Mouse (Mus musculus) frontal cortex, postnatal 36 days (tissue): ENCODE data around the gene Trim46.

ENCODE experiments used
- DNase-seq, 2 experiments: peaks; one replicate each; pipeline ENCODE4 v3.0.0; 2022; ENCODE audit warnings: low spot score in 2 of 2

The Trim46 gene

DNA sequence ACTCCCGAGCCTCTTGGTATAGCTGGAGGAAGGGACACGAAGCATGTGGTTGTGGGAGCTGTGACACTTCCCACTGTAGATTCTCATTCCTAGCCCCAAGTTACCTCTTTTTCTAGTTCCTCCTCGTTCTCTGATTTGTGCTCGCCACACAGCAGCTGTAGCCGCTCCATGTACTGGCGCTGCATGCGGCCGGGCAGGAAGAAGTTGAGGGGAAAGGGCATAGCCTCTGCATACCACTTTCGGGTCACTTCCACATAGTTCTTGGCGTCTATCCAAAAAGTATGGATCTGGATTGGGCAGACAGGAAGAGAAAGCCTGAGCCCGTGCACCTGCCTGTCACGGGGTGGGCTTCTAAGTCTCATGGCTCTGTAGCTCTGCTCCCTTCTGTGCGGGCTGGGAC lies 35.9 kb downstream of the Trim46 start:
- no peak for DNase-seq

DNA sequence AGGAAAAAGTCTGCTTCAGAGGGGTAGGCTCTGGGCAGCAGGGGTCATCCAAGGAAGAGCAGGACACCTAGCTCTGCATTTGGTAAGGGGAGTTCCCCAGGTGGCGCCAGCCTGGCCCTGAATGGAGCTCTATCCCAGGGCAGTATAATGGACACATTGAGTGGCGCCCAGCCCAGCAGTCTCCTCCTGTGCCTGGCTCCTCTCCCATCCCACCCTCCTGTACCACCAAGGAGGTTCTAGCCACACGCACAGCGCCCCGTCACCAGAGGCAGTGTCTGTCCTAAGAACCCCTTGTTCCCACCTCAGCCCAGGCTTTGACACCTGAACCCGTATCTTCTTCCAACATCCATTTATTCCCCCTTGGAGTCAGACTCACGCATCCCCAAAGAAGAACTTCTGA lies 36.4 kb downstream of the Trim46 start:
- DNase-seq, result no peak

DNA sequence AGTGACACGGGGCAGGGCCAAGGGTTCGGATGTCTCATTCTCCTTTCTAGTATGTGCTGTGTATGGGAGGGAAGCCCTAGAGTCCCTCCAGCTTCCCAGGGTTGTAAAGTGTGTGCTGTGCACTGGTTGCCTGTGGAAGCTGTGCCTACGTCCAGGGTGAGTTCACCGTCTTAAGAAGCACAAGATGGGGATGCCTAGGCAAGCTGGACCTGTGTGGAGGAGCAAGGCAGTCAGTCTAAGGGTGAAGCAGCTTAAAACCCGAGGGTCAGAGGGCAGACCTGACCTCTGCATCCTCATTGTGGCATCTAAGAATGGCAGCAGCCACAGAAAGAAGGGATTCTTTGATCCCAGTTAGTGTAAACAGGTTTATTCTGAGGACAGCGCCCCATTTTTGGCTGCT lies 37.4 kb downstream of the Trim46 start:
- no peak for DNase-seq

DNA sequence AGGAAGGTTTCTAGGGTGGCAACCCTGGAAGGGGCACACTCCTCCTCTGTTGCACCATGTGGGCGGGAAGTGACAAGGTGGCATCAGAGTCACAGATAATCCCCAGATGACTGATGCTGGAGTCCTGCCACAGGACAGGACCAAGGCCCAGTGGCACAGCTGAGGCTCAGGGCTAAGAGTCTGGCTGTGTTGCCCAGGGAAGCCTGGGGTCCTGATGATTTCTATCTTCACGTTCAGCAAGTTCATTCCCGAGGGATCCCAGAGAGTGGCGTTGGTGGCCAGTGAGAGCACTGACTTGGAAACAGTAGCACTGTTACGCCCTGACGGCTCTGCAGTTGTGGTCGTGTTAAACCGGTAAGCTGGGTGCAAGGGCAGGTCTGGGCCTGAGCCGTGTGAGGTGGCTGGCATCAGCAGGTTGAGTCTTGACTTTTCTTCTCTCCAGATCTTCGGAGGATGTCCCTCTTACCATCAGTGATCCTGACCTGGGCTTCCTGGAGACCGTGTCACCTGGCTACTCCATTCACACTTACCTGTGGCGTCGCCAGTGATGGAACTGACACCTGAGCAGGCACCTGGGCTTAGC lies 37.9 kb downstream of the Trim46 start:
- DNase-seq, result no peak

DNA sequence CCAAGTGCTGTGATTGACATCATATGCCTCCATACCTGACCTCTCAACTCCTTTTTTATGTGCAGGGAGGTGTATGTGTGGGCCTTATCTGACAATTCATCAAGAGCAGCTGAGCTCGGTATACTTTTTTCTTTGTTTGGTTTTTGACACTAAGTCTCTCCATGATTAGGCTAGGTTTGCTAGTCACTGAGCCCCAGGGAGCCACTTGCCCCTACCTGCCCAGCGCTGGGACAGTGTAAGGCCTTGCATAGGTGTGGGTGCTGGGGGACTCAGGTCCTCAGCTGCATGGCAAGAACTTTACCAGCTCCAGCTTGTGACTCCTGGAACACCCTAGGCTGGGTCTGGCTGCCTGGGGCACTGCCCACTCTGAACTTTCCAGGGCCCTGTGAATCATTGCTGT lies 39.4 kb downstream of the Trim46 start:
- no peak for DNase-seq

DNA sequence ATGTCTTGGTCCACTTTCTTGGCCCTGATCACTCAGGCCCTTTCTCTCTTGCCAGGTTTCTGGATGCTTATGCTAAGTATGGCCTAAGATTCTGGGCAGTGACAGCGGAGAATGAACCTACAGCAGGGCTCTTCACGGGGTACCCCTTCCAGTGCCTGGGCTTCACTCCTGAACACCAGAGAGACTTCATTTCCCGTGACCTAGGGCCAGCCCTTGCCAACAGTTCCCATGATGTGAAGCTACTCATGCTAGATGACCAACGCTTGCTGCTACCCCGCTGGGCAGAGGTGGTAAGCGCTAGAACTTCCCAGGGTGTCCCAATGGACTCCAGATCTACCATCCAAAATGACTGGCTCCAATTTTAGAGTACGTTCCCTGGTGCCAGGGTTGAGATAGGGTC lies 40.0 kb downstream of the Trim46 start:
- DNase-seq, result no peak

DNA sequence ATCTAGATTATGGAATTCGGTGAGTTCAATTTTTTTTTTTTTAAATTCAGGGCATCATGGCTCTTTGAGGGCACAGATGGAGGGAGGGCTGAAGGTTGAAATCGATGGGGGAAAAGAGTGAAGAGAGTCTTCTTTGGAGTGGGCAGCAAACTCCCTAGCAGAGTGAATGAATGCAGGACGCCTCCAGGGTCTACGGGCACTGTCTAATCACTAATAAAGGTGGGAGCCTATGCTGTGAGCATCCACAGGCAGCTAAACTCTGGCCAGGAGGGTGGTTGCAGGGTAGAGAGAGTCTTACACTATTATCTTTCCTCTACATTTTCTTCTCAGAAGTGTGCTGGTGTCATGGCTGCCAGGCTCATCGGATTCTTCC lies 43.0 kb downstream of the Trim46 start:
- DNase-seq, result no peak

DNA sequence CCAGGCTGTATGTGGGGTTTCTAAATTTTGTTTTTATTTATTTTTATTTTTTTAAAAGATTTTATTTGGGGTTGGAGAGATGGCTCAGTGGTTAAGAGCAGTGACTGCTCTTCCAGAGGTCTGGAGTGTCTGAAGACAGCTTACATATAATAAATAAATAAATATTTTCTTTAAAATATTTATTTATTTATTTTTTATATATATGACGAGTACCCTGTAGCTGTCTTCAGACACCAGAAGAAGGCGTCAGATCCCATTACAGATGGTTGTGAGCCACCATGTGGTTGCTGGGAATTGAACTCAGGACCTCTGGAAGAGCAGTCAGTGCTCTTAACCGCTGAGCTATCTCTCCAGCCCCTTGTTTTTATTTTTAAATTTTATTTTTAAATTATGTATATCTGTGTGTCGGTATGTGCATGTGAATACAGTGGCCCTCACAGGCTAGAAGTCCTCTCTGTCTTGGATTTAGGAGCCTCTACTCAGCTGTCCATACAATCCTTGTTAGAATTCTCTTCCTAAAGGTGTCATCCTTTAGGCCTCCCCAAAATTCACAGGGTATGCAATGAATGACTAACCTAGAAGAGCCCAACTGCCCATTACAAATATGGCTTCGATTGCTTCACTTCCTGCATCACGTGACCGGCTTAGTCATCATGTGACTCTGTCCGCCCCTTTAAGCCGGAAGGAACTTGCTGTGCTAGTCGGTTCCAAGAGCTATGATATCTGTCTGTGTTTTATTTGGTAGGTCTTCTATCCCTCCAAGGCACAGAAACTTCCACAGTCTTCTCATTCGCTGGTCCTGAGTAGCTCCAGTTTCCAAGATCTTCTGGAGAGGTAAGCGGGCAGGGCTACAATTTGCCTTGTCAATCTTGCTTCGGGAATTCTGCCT lies 43.6 kb downstream of the Trim46 start, which contains the start of gene Gba:
Gba (plus strand) TSS at position 676 of the 889 bp plus-strand sequence.
- peak; percentile 84 to 92 for DNase-seq

DNA sequence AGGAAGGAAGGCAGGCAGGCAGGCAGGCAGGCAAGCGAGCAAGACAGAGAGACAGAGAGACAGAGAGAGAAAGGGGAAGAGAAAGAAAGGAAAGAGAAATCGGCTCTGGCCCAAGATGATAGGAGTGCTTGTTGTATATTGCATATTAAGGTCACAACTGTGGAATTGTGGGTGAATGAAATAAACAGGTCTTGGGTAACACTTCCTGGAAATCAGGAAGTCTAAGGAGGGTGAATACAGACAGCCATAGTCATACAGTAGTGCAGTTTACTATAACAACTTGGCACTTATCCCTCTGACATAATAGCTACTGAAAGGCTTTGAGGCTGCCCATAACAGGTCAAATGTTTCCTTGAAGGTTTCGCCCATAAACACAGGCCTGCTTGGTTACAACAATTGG lies 46.3 kb downstream of the Trim46 start:
- no peak for DNase-seq

DNA sequence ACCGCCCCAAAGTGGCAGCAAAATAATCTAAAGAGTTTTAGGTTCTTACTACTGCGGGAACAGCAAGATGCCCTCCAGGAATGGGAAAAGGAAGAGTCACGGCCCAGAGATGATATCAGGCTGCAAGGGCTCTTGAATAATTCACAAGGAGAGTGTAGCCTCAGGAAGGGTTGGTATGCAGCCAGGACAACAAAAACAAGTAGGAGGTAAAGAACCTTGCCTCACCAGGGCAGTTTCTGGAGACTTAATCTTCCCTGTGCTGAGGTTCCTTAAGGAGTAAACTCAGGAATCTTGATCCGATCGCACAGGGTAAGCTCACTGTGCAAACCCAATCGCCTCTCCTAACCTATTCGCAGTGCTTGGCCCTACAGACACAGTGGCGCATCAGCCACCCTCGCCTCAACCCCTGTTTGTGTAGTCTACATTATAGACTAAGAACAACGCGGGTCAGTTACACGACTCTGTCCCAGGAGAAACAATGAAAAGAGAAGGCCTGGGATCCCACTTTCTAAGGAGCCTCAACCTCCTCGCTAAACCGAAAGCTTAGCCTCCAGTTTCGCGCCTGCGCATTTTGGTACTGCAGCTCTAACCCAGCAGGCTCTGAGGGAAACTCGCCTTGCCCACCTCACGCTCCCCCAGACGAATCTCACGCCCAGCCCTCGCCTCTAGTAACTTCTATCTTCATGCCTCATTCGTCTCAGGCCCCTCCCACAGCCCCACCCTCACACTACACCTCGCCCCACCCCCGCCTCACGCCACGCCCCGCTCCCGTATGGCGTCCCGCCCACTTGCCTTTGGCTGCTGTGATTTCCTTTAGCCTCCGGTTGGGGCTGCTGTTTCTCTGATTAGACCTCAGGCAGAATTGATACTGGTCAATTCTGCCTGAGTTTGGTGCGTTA lies 49.9 kb downstream of the Trim46 start:
- DNase-seq, result peak; percentile 74 to 83

DNA sequence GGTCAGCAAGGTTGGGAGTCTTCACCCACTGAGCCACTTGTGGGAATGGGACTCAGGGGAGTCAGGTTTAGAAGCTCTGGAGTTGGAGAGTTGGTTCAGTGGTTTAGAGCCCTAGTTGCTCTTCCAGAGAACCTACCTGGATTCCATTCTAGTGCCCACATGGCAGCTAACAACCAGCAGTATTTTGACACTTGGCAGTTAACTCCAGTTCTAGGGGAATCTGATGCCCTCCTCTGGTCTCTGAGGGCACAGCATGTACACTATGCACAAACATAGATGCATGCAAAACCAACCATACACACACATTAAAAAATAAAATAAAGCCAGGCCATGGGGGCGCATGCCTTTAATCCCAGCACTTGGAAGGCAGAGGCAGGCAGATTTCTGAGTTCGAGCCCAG lies 52.3 kb downstream of the Trim46 start:
- no peak for DNase-seq

DNA sequence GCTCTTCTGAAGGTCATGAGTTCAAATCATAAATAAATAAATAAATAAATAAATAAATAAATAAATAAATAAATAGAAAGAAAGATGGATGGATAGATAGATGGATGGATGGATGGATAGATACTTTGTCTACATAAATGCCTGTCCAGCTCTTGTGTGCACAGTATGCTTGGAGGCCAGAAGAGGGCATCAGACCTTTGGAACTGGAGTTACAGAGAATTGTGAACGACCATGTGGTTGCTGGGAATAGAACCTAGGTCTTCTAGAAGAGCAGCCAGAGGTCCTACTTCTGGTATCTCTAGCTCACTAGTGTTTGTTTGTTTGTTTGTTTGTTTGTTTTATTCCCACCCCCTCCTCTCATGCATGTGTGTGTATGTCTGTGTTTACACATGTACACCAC lies 52.8 kb downstream of the Trim46 start:
- DNase-seq, result no peak

DNA sequence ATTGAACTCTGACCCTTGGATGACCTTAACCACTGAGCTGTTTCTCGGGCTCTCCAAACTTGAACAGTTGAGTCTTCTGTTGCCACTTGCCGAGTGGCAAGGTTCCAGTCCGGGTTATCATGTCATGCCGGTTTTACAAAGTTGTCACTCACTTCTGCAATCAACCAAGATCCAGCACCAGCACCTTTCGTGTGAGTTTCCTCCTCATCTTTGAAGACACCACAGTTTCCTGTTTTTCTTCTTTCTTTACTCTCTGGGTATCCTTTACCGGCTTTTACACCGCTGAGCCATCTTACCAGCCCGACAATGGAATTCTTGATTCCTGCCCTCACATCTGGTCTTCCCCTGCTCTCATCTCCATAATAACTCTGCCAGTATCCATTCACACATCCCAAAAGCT lies 55.7 kb downstream of the Trim46 start:
- DNase-seq, result no peak

DNA sequence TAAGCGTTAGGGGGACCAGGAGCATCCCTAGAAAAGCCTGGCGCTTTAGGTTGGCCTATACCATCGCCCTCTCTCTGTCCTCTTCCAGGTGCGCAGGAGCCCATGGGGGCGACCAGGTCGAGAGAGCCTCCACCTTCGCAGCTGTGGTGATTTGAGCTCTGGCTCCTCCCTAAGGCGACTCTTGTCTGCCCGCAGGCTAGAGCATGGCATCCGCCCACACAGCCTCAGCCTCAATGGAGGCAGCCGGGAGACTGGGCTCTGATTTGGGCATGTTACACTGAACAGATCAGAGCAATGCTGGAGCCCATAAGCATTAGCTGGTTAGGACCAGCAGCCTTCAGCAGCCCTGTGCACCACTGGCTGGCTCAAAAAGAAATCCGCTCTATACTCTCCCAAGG lies 57.6 kb downstream of the Trim46 start:
- DNase-seq, result no peak

DNA sequence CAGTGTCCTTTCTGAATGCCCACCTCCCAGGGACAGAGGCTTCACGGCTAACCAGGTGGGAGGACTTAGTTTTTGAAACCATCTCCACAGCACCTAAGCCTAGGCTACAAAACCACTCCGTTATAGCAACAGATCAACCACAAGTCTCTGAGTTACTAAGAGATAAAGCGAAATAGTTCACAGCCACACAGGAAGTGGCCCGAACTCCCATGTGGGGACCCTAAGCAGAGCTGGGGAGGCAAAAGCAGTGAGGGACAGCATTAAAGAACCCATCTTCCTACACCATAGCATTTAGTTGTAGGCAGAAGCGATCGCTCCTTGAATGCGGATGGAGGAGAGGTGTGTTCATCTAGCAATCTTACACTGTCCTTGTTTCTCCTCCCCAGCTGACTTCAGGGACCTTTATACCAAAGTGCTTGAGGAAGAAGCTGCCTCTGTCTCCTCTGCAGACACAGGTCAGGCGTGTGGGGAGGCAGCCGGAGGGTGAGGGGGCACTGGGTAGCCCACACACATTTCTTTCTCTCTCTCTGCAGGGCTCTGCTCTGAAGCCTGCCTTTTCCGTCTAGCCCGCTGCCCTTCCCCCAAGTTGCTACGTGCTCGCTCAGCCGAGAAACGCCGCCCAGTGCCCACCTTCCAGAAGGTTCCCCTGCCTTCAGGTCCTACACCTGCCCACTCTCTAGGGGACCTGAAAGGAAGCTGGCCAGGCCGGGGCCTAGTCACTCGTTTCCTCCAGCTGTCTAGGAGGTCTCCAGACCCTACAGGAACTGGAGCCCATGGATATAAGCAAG lies 58.2 kb downstream of the Trim46 start:
- DNase-seq, result no peak

DNA sequence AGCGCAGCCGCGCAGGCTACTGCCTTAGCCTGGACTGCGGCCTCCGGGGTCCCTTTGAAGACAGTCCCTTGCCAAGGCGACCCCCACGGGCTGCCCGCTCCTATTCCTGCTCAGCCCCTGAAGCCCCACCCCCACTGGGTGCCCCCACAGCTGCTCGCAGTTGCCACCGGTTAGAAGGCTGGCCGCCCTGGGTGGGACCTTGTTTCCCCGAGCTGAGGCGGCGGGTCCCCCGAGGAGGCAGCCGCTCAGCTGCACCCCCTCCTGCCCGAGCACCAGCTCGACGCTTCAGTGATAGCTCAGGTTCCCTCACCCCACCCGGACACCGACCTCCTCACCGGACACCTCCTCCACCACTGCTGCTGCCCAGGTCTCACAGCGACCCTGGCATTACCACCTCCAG lies 58.9 kb downstream of the Trim46 start:
- DNase-seq, result no peak
